Mouse (Mus musculus) adrenal gland, postnatal 14 days (tissue): ENCODE measurements around the gene Zbed4. TPM values are rescaled to one million over a fixed set of nuclear protein-coding genes. Genes with fewer than 3 reads are reported as not detected.
"Not testable (repeated sequence)": the region's sequence is repeated elsewhere in the genome, so short reads cannot be mapped to it uniquely, and the experiment has no call there.

ENCODE experiments used
- DNase-seq: peaks from one replicate; pipeline ENCODE4 v3.0.0; 2021; ENCODE audit warnings: mixed read lengths
- total RNA-seq: library from RNA; stranded (reverse); gene quantifications from 2 replicates; pipeline ENCODE4 v1.2.3, GENCODE M21; 2021

Gene Zbed4
- total RNA-seq, 1 experiment from 2014 or later, result 12.5 TPM

GRCm38 (mm10) chr15:88813262-88813661 is 61.8 kb downstream of the Zbed4 start:
- DNase-seq, result no peak

DNA sequence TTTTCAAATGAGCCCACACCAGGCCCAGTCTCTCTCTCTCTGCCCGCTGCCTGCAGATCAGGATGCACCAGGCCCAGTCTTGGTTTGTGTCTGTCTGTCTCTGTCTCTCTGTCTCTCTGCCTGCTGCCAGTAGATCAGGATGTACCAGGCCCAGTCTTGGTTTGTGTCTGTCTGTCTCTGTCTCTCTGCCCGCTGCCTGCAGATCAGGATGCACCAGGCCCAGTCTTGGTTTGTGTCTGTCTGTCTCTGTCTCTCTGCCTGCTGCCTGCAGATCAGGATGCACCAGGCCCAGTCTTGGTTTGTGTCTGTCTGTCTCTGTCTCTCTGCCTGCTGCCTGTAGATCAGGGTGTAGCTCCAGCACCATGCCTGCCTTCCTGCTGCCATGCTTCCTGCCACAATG is 62.4 kb downstream of the Zbed4 start:
- DNase-seq, result not testable (repeated sequence)

GRCm38 (mm10) chr15:88814411-88815047 is 63.1 kb downstream of the Zbed4 start:
- DNase-seq, result peak; percentile 52

DNA sequence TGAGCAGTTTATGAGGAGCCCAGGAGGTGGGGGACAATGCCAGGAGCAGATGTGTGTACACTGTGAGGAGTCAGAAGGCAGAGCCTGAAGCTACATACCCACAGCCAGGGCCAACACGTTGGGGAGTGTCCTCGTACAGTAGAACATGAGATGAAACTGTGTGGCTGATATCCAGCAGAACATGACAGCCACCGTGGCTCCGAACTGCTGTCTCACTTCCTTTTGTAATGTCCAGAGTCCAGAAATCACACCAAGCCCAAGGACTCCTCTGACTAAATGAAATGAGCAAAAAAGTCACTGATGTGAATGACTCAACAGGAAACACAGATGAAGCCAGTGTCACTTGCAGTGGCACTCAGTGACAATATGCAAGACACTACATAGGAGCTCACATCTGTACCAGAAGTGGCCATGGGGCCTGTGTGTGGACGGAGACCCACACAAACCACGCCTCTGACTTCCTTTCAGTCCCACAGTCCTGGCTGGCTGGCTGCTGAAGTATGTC is 63.8 kb downstream of the Zbed4 start:
- peak; percentile 32 for DNase-seq

DNA sequence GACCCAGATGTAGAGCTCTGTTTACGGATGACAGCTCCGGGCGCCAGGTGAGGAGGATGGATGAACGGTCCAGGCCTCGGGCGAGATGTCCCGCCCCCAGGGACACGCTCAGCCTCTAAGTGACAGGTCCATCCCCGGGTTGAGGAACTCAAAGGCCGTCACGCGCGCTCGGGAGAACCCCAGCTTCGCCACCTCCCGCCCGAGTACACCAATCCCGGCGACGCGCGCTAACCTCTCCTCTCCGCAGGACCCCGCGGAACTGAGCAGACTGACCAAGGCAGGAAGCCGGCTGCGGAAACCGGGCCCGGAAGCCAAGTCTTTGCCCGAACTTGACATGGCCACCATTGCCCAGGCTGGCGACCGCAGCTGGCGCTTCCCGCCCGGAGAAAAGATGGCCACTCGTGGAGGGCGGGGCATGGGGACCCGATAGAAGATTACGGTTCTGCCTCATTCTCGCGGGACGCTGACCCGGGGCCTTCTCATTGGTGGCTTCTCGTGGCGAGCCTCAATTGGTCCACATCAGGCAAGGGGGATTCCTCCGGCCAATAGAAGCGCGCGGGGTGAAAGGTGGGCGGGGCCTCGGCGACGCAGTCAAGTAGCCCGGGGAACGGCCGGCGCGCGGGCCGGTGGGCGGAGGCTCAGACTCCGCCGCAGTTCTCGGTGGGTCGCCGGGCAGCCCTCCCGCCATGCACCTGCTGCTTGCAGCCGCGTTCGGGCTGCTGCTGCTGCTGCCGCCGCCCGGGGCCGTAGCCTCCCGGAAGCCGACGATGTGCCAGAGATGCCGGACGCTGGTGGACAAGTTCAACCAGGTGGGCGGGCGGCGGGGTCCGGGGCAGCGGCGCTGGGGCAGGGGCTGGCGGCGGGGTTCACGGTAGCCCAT is 67.8 kb downstream of the Zbed4 start, which contains the start of the genes Alg12 and Creld2:
TSS of gene Alg12 (minus strand) at position 293 of the 880 bp plus-strand sequence.
TSS of gene Creld2 (plus strand) at position 621 of the 880 bp plus-strand sequence.
- peak; percentile 100 for DNase-seq

- DNase-seq, result no peak
Observed at GRCm38 (mm10) chr15:88819906-88820303, 68.4 kb downstream of the Zbed4 start.

DNA sequence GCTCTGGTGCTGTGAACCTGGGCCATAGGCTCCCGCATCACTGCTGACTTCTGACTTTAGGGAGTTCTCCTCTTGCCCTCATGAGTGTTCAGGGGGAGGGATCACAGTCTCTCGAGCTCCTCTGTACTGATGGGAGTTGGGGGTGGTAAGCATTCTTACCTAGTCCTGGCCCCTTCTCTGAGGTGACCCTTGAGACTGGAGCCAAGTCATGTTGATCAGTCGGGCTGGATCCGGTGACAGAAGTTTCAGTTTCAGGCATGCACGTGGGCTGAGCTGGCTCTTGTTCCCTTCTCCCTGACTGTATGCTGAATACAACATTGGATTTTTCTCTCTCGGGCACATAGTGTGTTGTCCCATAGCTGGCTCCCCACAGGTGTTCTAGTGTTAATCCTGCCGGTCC is 69.9 kb downstream of the Zbed4 start:
- no peak for DNase-seq

DNA sequence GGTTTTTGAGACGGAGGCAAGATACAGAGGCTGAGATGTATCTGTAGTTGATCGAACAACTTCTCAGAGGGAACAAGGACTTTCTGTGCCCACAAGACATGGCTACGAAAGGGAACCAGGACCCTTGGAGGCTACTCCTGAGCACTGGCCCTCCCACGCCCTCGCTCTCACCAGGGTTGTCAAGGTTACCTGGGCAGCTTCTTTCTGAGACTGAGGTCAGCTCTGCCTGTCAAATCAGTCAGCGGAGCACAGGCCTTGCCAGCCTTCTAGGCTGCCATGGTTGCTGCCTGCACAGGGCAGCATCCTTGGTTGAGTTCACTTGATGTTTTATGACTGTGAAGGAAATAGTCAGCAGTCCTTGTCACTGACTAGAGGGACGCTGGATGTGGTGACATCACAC is 71.1 kb downstream of the Zbed4 start:
- no peak for DNase-seq

DNA sequence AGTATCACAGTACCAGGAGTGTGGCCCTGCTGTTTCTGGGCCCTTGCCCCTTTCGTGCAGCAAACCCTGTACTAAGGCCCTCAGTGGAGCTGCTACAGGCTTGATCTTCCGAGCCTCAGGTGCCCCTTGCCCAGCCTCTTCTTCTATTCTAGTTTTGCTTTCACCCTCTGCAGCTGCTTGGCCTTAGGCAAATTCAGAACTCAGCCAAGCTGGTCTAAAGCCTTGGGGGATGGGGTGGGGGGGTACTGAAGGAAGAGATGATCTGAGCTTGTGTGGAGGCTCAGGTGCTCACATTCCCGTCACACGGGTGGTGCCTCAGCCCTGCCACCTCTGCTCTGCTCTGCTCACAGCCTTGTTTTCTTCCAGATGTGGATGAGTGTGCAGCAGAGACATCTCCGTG is 71.9 kb downstream of the Zbed4 start:
- DNase-seq, result no peak

GRCm38 (mm10) chr15:88827466-88827865 is 76.0 kb downstream of the Zbed4 start:
- DNase-seq, result no peak

DNA sequence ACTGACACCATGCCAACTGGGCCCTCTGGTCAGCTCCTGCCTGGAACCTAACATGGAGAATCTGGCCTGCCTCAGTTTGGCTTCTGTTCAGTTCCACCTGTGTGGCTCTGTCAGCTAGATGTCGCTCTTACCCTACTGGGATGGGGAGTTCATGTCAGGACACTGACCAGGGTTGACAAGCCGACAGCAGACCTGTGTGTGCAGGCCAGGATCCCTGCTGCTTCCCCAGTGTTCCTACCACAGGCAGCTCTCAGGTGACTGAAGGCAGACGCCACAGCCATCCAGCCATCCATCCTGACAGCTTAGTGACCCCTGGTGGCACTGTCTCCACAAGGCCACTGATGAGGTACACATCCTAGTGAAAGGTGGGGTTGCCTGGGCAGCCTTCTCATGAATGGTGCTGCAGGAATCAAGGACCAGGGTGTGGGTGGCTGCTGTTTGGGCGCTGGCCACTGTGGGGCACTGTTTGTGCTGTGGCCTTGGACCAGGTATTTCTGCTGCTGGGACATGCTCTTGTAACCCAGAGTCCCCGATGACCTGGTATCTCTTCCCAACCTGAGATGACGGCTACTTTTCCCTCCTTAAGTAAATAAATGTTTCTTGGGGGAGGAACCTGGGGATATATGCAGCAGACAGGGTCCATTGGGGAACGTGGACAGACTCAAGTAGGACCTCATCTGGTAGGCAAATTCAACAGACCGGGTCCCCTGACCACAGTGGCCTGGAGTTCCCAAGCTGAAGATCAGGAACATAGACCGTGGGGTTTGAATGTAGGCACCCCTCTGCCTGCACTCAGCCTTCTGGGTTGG is 76.7 kb downstream of the Zbed4 start:
- DNase-seq, result peak; percentile 77

- DNase-seq, result peak; percentile 93
Observed at GRCm38 (mm10) chr15:88828800-88829705, 77.6 kb downstream of the Zbed4 start.

- peak; percentile 53 for DNase-seq
Observed at GRCm38 (mm10) chr15:88829791-88830440, 78.5 kb downstream of the Zbed4 start.

DNA sequence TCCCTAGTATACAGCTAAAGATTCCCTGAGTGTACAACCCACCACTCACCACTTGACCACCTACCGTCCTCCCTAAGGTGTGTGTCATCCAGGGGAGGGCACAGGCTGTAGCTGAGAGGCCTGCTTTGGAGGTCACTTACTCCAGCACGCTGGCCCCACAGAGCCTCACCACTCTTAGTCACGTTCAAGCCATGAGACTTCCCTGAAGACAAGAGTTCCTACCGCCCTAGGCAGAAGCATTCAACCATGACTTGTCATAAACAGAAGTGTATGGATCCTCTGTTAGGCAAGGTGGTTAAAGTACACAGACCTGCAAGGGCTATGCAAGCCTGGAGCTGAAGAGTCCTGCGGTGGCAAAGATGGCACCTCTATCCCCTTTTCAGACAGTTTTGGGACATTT is 79.2 kb downstream of the Zbed4 start:
- no peak for DNase-seq

GRCm38 (mm10) chr15:88831482-88831881 is 80.0 kb downstream of the Zbed4 start:
- peak; percentile 78 for DNase-seq

DNA sequence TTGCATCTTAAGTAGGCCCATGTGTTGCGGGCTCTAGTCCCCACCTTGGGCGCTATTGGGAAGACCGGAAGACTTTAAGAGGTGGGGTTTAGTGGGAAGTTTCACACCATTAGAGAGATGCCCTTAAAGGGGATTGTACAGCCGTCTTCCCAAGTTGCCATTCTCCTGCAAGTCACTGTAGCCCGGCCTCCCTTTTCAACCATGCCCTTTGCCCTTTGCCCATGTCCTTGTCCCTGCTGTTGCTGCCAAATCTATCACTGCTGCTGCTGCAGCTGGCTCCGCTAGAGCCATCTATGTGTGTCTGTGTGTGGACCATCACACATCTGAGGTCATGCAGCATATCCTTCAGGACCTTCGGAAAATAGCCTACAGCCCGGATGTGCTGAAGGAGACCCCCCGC is 81.1 kb downstream of the Zbed4 start:
- no peak for DNase-seq
